In the genomic region with DNA sequence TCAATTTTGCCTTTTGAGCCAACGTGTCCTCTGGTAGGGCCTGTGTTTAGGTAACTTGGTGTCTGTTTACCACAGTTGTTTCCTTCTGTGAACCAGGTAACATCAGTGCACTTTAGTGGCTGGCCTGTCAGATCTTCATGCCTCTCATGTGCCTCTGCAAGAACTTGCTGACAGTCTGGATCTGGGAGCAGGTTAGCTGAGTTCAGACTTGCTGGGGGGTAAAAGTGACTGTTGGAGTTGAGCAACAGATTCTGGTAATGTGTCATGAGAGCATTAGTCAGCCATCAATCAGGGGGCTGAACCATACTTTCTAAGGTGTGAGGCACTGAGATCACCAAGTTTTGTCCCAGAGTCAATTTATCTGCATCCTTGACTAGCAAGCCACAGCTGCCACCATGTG, we compare ENCODE assay signal across 20 mouse cellular contexts. TPM values are rescaled to one million over a fixed set of nuclear protein-coding genes. Genes with fewer than 3 reads are reported as not detected.
"Had no signal": no experiment of that assay in that cellular context is flagged by ENCODE, and none has a peak within 500 bp of the region (broad histone marks: within the 10 kb centered on the region; RNA-seq: fewer than 3 reads in every experiment).

No protein-coding gene starts in this region.

- H3K27me3 ChIP-seq: intestine, embryonic 15.5 days; limb, embryonic 12.5 days; neural tube, embryonic 15.5 days had no signal

- DNase-seq: kidney, postnatal 36 days; liver; lung, adult 2 months; lung, postnatal 36 days; midbrain, embryonic 14.5 days; right cerebral cortex, adult 18-20 months; right cerebral cortex, postnatal 4 days; spleen, adult 18-20 months; thymus, adult 18-20 months; thymus, postnatal 14 days had no signal

- H3K27ac ChIP-seq: intestine, embryonic 15.5 days; layer of hippocampus, adult 2 months; limb, embryonic 12.5 days; liver, embryonic 14.5 days; midbrain, embryonic 10.5 days; neural tube, embryonic 15.5 days had no signal

- H3K4me3 ChIP-seq: intestine, embryonic 15.5 days; layer of hippocampus, adult 2 months; limb, embryonic 12.5 days; midbrain, embryonic 10.5 days; myocyte; neural tube, embryonic 15.5 days had no signal

- H3K9me3 ChIP-seq: intestine, embryonic 15.5 days; limb, embryonic 12.5 days; midbrain, embryonic 10.5 days; neural tube, embryonic 15.5 days had no signal

- H3K4me1 ChIP-seq: intestine, embryonic 15.5 days; limb, embryonic 12.5 days; midbrain, embryonic 10.5 days; neural tube, embryonic 15.5 days had no signal

- H3K4me2 ChIP-seq: intestine, embryonic 15.5 days; limb, embryonic 12.5 days; neural tube, embryonic 15.5 days had no signal

- H3K36me3 ChIP-seq: intestine, embryonic 15.5 days; limb, embryonic 12.5 days; midbrain, embryonic 10.5 days; neural tube, embryonic 15.5 days had no signal

- H3K9ac ChIP-seq: intestine, embryonic 15.5 days; limb, embryonic 12.5 days; liver, embryonic 14.5 days; neural tube, embryonic 15.5 days had no signal

- ATAC-seq: intestine, embryonic 15.5 days; lung, postnatal 0 days had no signal

RNA-seq across cellular contexts. Expression of a gene that starts 16.4 kb away (rescaled TPM):
- polyA plus RNA-seq: intestine, embryonic 15.5 days; limb, embryonic 12.5 days; liver, embryonic 14.5 days; lung, adult 2 months; lung, postnatal 0 days; midbrain, embryonic 10.5 days; neural tube, embryonic 11.5 days; stomach, embryonic 14.5 days had no signal
